Mouse (Mus musculus): ENCODE measurements around the gene Taok3. TPM values are rescaled to one million over a fixed set of nuclear protein-coding genes. Genes with fewer than 3 reads are reported as not detected.
A peak's percentile ranks its signal among the peaks of the same experiment; 100 is the strongest.

Gene Taok3
- polyA plus RNA-seq, 1 experiment = 6.3 TPM

- H3K4me3 ChIP-seq (ENCODE audit: insufficient read depth, low read depth, low read length) = no peak overlapping the region
- no peaks in the 10 kb centered on the region; the same call in 1 of the 2 replicates for H3K4me1 ChIP-seq (ENCODE audit: control insufficient read depth, insufficient read depth, insufficient read length, low read length)
- H3K27ac ChIP-seq (replicated peaks; ENCODE audit: low read depth, low read length) = no peak overlapping the region
Measured at GRCm38 (mm10) chr5:117111774-117112112, 8.2 kb upstream of the Taok3 start.

- Histone ChIP-seq H3K4me1 (ENCODE audit: control insufficient read depth, insufficient read depth, insufficient read length, low read length) (no peaks in the 10 kb centered on the region; the same call in 1 of the 2 replicates), H3K27ac (replicated peaks; ENCODE audit: low read depth, low read length) (no peak overlapping the region), H3K4me3 (ENCODE audit: insufficient read depth, low read depth, low read length) (no peak overlapping the region)
Measured at GRCm38 (mm10) chr5:117113330-117113729, 6.6 kb upstream of the Taok3 start.

DNA sequence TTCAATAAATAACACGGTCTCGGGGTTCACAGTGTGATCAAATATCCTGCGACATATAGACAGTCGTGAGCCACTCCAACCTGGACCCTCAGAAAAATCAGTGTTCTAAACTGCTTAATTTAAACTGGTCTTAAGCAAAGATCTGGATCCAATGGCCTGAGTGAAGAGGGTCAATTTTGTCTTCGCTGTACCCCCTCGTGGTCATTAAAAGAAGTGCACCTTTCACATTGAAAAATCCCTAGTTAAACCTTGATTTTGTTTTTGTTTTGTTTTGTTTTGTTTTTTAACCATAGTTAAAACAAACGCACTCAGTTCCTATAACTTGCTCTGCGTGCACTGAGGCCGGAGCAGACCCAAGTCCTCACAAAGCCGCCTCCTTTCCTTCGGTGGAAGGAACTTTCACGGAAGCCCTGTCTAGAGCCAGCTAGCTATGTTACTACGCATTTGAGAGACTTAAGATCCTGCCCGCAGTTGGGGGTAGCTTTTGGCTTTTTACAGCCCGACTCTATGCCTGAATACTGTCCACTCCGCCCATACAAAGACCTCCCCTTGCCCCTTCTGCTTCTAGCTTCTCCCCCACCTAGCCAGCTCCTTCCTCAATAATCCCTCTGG, 5.2 kb upstream of the Taok3 start:
- Histone ChIP-seq H3K27ac (replicated peaks; ENCODE audit: low read depth, low read length) (peak overlapping the region; percentile 28), H3K4me3 (ENCODE audit: insufficient read depth, low read depth, low read length) (peak overlapping the region; percentile 97), H3K4me1 (ENCODE audit: control insufficient read depth, insufficient read depth, insufficient read length, low read length) (no peaks in the 10 kb centered on the region)

- H3K4me3 ChIP-seq (ENCODE audit: insufficient read depth, low read depth, low read length) = peak overlapping the region; percentile 97
- no peaks in the 10 kb centered on the region for H3K4me1 ChIP-seq (ENCODE audit: control insufficient read depth, insufficient read depth, insufficient read length, low read length)
- H3K27ac ChIP-seq (replicated peaks; ENCODE audit: low read depth, low read length) = peak overlapping the region; percentile 28
Measured at GRCm38 (mm10) chr5:117115193-117115767, 4.6 kb upstream of the Taok3 start.

- Histone ChIP-seq H3K4me1 (ENCODE audit: control insufficient read depth, insufficient read depth, insufficient read length, low read length) (no peaks in the 10 kb centered on the region), H3K4me3 (ENCODE audit: insufficient read depth, low read depth, low read length) (peak within 1 kb of the TSS; percentile 97), H3K27ac (replicated peaks; ENCODE audit: low read depth, low read length) (peak within 1 kb of the TSS; percentile 100)
Measured at GRCm38 (mm10) chr5:117115836-117116366, 4.0 kb upstream of the Taok3 start, which contains the start of gene Suds3. Suds3 (minus strand) TSS chr5:117116113.

DNA sequence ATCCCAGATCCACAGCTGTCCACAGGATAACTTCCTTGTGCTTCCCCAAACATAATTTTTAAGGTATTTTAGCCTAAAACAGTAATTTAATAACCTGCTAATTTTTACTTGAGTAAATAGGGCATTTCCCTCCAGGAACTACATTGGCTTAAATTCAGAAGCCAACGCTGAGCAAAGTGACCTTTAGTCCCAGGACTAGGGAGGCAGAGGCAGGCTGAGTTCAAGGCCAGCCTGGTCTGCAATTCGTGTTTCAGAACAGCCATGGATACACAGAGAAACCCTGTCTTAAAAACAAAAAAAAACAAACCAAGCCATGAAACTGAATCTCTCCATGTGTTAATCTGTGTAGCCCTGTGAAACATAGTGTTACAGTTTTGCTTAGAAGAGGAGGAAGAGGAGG, 3.3 kb upstream of the Taok3 start:
- H3K27ac ChIP-seq (replicated peaks; ENCODE audit: low read depth, low read length) = no peak overlapping the region
- no peaks in the 10 kb centered on the region for H3K4me1 ChIP-seq (ENCODE audit: control insufficient read depth, insufficient read depth, insufficient read length, low read length)
- H3K4me3 ChIP-seq (ENCODE audit: insufficient read depth, low read depth, low read length) = no peak overlapping the region

- Histone ChIP-seq H3K27ac (replicated peaks; ENCODE audit: low read depth, low read length) (no peak overlapping the region), H3K4me1 (ENCODE audit: control insufficient read depth, insufficient read depth, insufficient read length, low read length) (no peaks in the 10 kb centered on the region), H3K4me3 (ENCODE audit: insufficient read depth, low read depth, low read length) (no peak overlapping the region)
Measured at GRCm38 (mm10) chr5:117117241-117117640, 2.7 kb upstream of the Taok3 start.

GRCm38 (mm10) chr5:117117716-117118115, 2.2 kb upstream of the Taok3 start:
- Histone ChIP-seq H3K4me1 (ENCODE audit: control insufficient read depth, insufficient read depth, insufficient read length, low read length) (no peaks in the 10 kb centered on the region), H3K4me3 (ENCODE audit: insufficient read depth, low read depth, low read length) (no peak overlapping the region), H3K27ac (replicated peaks; ENCODE audit: low read depth, low read length) (no peak overlapping the region)

DNA sequence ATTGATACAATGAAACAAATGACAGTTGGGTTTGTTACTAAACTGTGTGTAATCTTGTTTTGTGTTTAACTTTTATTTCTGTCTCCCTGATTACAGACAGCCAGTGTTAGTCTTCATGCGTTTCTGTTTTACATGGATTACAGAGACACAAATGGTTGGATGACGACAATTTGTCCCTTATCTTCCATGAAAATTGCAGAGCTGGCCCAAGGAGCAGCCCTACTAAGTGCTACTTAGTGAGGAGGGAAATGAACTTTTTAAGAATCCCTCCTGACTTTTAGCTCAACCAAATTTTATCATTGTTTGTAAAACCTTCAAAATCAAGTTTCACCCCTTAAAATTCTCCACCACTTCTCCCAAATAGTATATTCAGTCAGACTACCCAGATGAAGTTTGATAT, 1.7 kb upstream of the Taok3 start:
- Histone ChIP-seq H3K27ac (replicated peaks; ENCODE audit: low read depth, low read length) (no peak overlapping the region), H3K4me3 (ENCODE audit: insufficient read depth, low read depth, low read length) (no peak overlapping the region)

GRCm38 (mm10) chr5:117118850-117119249, 1.1 kb upstream of the Taok3 start:
- Histone ChIP-seq H3K27ac (replicated peaks; ENCODE audit: low read depth, low read length) (no peak overlapping the region), H3K4me1 (ENCODE audit: control insufficient read depth, insufficient read depth, insufficient read length, low read length) (no peaks in the 10 kb centered on the region), H3K4me3 (ENCODE audit: insufficient read depth, low read depth, low read length) (no peak overlapping the region; the same call in 1 of the 2 replicates)

More for the DNA sequence above, 1.7 kb upstream of the Taok3 start:
- no peaks in the 10 kb centered on the region for H3K4me1 ChIP-seq (ENCODE audit: control insufficient read depth, insufficient read depth, insufficient read length, low read length)

GRCm38 (mm10) chr5:117120489-117121466, 849 bp downstream of the Taok3 start:
- Histone ChIP-seq H3K4me3 (ENCODE audit: insufficient read depth, low read depth, low read length) (peak overlapping the region; percentile 88), H3K27ac (replicated peaks; ENCODE audit: low read depth, low read length) (no peak overlapping the region), H3K4me1 (ENCODE audit: control insufficient read depth, insufficient read depth, insufficient read length, low read length) (no peaks in the 10 kb centered on the region)

GRCm38 (mm10) chr5:117121657-117122056, 1.7 kb downstream of the Taok3 start:
- Histone ChIP-seq H3K4me1 (ENCODE audit: control insufficient read depth, insufficient read depth, insufficient read length, low read length) (no peaks in the 10 kb centered on the region), H3K27ac (replicated peaks; ENCODE audit: low read depth, low read length) (no peak overlapping the region), H3K4me3 (ENCODE audit: insufficient read depth, low read depth, low read length) (no peak overlapping the region)

- no peaks in the 10 kb centered on the region for H3K4me1 ChIP-seq (ENCODE audit: control insufficient read depth, insufficient read depth, insufficient read length, low read length)
- H3K27ac ChIP-seq (replicated peaks; ENCODE audit: low read depth, low read length) = no peak overlapping the region
- no peak overlapping the region for H3K4me3 ChIP-seq (ENCODE audit: insufficient read depth, low read depth, low read length)
Measured at GRCm38 (mm10) chr5:117123102-117123501, 3.2 kb downstream of the Taok3 start.

DNA sequence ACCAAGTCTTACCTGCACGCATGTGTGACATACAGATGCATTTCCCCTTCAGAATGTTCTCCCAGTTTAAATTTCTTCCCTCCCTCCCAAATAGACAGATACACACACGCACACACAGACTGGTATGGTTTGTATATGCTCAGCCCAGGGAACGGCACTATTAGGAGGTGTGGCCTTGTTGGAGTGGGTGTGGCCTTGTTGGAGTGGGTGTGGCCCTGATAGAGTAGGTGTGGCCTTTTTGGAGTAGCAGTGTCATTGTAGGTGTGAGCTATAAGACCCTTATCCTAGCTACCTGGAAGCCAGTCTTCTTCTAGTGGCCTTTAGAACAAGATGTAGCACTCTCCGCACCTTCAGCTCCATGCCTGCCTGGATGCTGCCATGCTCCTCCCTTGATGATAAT, 3.9 kb downstream of the Taok3 start:
- H3K27ac ChIP-seq (replicated peaks; ENCODE audit: low read depth, low read length) = no peak overlapping the region
- H3K4me3 ChIP-seq (ENCODE audit: insufficient read depth, low read depth, low read length) = no peak overlapping the region
- H3K4me1 ChIP-seq (ENCODE audit: control insufficient read depth, insufficient read depth, insufficient read length, low read length) = no peaks in the 10 kb centered on the region
